Mouse (Mus musculus): ENCODE data around the gene Abcc10.
A peak's percentile ranks its signal among the peaks of the same experiment; 100 is the strongest.

Abcc10 gene

GRCm38 (mm10) chr17:46327906-46328534 lies at the start of gene Abcc10:
TSS of gene Abcc10 (minus strand) at chr17:46328352.
- DNase-seq (ENCODE audit: low read depth, low spot score): peak; percentile 98

GRCm38 (mm10) chr17:46371783-46372182 lies 43.6 kb upstream of the Abcc10 start:
- DNase-seq (ENCODE audit: low read depth, low spot score): no peak

DNA sequence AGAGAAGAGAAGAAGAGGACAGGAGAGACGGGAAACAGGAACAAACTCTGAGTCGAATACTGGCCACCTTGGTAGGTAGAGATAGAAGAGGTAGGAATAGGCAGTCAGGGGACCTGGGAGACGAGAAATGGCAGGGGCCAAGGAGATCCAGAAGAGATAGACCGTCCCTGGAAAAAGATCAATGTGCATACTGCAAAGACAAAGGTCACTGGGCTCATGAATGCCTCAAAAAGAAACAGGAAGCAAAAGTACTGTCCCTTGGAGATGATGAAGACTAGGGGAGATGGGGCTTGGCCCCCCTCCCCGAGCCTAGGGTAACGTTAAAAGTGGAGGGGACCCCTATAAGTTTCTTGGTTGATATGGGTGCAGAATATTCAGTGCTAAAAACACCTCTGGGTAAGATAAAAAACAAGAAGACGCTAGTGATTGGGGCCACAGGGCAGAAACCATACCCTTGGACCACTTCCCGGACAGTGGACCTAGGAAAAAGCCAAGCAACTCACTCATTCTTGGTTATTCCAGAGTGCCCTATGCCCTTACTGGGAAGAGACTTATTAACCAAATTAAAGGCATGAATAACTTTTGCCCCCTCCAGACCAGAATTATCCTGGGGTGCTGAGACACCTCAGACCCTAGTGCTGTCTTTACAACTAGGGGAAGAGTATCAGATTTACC lies 23.0 kb upstream of the Abcc10 start:
- no peak for DNase-seq (ENCODE audit: low read depth, low spot score)

- DNase-seq (ENCODE audit: low read depth, low spot score): no peak
These were observed 13.1 kb upstream of the Abcc10 start for GRCm38 (mm10) chr17:46341208-46341607.

DNA sequence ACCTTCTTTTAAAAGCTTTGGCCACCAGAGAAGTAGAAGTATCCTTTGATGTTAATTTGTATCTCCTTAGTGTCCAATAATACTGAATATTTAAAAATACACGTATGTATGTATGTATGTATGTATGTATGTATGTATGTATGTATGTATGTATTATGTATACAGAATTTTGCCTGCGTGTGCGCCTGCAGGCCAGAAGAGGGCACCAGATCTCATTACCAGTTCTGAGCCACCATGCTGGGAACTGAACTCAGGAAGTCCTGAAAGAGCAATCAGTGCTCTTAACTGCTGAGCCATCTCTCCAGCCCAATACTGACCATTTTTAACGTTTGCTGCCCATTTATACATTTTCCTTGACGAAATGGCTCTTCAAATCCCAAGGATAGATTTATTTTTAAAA lies 8.3 kb upstream of the Abcc10 start:
- no peak for DNase-seq (ENCODE audit: low read depth, low spot score)

DNA sequence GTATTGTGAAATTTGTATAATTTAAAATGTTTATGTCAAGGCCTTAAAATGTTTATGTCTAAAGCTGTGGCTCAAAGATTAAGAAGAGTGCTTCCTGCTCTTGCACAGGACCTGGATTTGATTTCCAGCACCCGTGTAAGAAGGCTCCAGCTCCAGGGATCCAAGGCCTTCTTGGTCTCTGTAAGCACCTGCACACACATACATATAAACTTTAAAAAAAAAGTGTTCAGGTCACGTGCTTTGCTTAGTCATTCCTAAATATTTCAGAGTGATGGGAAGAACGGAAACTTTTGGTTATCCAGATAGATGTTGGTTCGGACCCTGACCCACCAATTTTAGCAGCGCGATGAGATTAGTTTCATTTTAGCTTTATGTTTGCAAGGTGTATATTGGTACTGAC lies 571 bp upstream of the Abcc10 start:
- DNase-seq (ENCODE audit: low read depth, low spot score): no peak

- DNase-seq (ENCODE audit: low read depth, low spot score): no peak
These were observed 693 bp downstream of the Abcc10 start for GRCm38 (mm10) chr17:46327413-46327905.

GRCm38 (mm10) chr17:46322046-46322823 lies 5.9 kb downstream of the Abcc10 start:
- DNase-seq (ENCODE audit: low read depth, low spot score): no peak

DNA sequence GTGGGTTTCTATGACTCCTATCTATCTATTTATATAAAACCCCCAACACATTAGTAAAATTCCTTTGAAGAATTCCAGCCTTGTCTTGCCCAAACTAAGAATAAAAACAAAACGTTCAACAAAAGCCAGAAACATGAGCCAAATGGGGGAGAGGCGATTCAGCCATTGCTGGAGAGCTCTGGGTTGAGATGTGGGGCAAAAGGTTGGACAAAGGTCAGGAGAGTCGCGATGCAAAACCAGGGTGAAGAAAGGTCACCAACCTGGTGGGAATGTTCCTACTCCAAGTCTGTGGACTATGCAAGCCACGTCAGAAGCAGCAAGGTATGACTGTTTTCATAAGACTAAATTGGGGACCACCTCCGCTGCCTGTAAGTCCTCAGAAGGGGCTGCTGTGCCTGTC lies 7.7 kb downstream of the Abcc10 start:
- DNase-seq (ENCODE audit: low read depth, low spot score): no peak

GRCm38 (mm10) chr17:46315813-46316212 lies 12.3 kb downstream of the Abcc10 start:
- DNase-seq (ENCODE audit: low read depth, low spot score): no peak

GRCm38 (mm10) chr17:46313135-46313715 lies 14.9 kb downstream of the Abcc10 start:
- DNase-seq (ENCODE audit: low read depth, low spot score): no peak

DNA sequence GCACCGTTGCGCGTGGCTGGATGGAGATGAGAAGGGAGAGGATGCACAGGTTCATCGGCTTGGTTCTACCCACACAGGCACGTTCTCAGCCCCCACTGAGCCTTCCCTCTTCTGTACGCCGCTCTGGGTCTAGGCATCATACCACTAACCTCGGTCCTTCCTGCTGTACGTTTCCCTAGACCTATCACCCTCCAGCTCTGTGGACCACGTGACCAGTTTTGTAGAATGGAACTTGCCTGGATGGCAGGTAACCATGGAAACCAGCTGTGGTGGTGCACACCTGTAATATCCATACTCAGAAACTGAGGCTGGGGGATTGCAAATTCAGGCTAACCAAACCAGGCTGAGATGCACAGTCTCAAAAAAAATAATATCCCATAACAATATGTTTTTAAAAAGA lies 17.6 kb downstream of the Abcc10 start:
- DNase-seq (ENCODE audit: low read depth, low spot score): no peak

DNA sequence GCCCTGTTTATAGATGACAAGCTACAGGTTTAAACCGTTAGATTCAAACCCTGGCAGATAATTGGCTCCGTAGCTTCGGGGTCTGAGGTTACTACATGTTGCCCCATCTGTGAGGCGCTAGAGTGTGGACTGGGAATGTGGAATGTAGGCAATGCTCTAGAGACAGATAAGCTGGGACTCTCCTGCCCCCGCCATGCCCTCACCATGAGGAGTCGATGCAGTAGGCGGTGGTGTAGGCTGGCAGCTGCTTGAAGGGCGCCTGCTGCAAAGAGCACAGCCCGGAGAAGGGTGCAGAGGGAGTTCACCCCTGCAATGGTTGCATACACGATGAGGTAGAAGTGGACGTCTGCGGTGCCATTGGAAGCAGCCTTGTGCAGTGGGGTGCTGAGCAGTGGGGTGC lies 18.3 kb downstream of the Abcc10 start:
- DNase-seq (ENCODE audit: low read depth, low spot score): no peak

GRCm38 (mm10) chr17:46306956-46307355 lies 21.2 kb downstream of the Abcc10 start:
- no peak for DNase-seq (ENCODE audit: low read depth, low spot score)

DNA sequence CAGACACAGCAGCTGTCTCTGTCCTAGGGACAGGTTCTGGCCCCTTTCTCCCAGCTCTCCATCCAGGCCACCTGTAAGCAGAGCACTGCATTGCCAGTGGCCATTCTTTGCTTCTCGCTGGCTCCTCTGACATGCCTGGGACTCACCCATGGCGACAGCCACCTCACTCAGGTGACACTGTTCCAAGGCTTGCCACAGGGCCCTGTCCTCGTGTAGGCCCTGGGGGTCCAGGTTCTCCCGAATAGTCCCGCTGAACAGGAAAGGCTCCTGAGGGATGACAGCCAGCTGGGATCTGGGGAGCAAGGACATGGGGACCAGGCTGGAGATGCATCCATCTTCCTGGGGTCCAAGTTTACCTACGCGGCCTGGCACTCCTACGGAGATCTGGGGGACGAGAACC lies 24.0 kb downstream of the Abcc10 start:
- no peak for DNase-seq (ENCODE audit: low read depth, low spot score)

- DNase-seq (ENCODE audit: low read depth, low spot score): no peak
These were observed 26.3 kb downstream of the Abcc10 start for GRCm38 (mm10) chr17:46301892-46302291.

DNA sequence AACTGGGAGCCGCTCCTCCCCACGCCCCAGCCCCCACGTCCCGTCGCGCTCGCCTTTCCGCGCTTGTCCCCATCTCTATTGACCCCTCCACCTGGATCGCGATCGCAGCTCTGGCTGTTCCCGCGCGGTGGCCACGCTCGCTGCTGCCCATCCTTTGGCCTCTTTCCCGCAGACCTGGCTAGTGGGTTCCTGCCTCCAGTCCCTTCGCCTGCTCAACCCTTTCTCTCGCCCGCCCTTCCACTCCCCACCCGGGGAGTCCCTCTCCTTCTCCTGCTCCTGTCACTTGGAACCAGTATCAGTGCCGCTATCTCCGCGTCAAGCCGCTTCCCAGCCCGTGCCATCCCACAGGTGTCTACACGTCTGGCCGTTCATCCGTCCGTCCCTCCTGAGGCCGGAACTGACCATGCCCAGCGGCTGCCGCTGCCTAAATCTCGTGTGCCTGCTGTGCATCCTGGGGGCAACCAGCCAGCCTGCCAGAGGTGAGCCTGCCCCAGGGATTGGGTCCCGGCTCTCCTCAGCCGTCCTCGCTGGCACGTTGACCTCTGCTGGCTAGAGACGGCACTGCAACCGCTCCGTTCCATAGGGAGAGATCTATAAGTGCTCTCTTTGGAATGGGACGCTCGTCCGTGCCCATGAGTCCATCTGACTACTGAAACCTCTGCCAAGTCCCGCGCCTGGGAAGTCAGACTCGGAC lies 29.8 kb downstream of the Abcc10 start:
- DNase-seq (ENCODE audit: low read depth, low spot score): no peak

GRCm38 (mm10) chr17:46297364-46298219 lies 30.6 kb downstream of the Abcc10 start, which contains the start of gene Dlk2:
TSS of gene Dlk2 (plus strand) at chr17:46297421.
- peak; percentile 66 for DNase-seq (ENCODE audit: low read depth, low spot score)

DNA sequence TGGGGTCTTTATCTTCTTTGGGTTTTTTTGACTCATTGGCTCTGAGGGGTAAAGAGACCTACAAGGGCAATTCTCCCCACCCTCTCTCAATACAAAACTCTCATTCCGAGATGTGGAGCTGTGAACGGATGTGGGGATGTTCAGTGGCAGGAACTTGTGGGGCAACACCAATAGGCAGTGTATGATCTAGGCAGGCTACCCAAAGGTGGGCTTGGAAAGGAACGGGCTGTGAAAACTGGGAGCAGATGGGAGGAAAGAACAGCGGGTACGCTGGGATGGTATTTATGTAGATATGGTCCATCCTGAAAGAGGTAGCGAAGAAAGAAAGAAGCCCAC lies 31.2 kb downstream of the Abcc10 start:
- no peak for DNase-seq (ENCODE audit: low read depth, low spot score)

DNA sequence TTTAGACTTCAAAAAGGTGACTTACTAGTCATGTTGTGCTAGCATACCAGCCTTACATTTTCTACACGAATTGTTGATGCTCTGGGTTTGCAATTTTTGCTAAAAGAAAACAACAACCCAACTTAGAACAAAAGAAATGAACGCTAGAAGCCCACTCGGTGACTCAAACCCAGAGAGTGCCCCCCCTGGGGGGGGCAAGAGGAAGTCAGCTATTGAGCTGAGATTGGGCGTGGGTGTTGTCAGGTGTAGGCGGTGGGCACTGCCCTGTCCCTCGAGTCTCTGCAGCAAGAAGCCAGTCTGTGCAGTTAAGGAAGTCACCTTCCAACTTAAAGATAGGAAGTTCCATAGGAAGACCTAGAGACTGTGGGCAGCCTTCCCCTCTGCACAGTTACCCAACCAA lies 31.6 kb downstream of the Abcc10 start:
- DNase-seq (ENCODE audit: low read depth, low spot score): no peak

GRCm38 (mm10) chr17:46287678-46288095 lies 40.5 kb downstream of the Abcc10 start:
- DNase-seq (ENCODE audit: low read depth, low spot score): no peak
